Mouse (Mus musculus) liver, postnatal 0 days (tissue): ENCODE measurements at regions not wholly inside any gene's neighbourhood (a gene's known extent, or its start where the extent isn't known, plus 50 kb on each side); places are given as distances from the start of the nearest gene placed in this dataset.

Source experiments
- CTCF ChIP-seq: sonication (generic); IDR thresholded peaks from 2 replicates; pipeline ENCODE4 v1.5.1; 2016; ENCODE audit warnings: antibody characterized with exemption, low read depth
- EP300 ChIP-seq: IDR thresholded peaks from 2 replicates; pipeline ENCODE4 v1.6.1; 2016; ENCODE audit warnings: antibody characterized with exemption, low read depth, mild to moderate bottlenecking

DNA sequence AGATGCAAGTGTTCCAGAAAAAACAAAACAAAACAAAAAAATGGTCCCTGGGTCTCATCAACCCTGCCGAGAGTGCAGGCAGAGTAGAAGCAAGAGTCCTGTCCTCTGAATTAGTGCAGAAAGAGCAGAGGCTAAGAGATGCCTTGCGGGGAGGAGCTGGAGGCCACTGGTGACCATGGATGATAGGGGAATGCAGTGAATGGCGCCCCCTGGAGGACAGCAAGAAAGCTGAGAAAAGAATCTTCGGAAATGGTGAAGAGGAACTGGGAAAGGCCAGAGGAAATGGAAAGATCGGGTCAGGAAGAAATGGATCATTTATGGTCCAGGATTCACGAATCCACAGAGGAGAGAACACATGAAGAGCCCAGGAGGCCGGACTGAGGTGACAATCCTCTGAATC, 95.7 kb downstream of the Tsen15 start:
- TF ChIP-seq CTCF (peak; percentile 88), EP300 (no peak)
